Mouse (Mus musculus): ENCODE results near the gene Cenpk.
"Not testable (repeated sequence)": the region's sequence is repeated elsewhere in the genome, so short reads cannot be mapped to it uniquely, and the experiment has no call there.

Cenpk gene

GRCm38 (mm10) chr13:104228384-104229066, at the start of gene Cenpk, which contains the start of gene Ppwd1:
Cenpk (plus strand) TSS chr13:104228611.
Ppwd1 (minus strand) TSS chr13:104228843.
- in situ Hi-C loops (cut with MboI; ENCODE audit: unreplicated experiment in 2 of 2), result no loop called here

DNA sequence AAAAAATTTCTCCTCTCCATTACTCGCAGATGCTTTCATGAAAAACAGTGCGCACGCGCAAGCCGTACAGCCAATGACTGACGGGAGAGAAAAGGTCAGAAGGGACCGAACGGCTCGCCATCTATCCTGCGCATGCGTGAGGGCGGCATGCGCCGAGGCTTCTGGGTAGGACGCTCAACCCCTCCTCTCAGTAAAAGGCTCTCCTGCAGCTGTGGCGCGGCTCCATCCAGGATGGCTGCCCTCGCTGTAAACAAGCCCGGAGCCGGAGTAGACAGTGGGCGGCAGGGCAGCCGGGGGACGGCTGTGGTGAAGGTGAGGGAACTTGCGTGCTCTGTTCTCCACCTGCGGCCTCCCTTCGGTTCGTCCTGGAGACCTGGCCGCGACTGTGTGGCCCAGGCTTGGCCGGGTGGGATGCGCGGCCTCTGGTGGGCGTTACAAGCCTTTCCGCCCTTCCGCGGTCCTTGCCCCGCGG, 49.7 kb upstream of the Cenpk start, which contains the start of gene Trim23:
Gene Trim23 (plus strand): TSS at position 148 of the 472 bp plus-strand sequence.
- in situ Hi-C loops (cut with MboI; ENCODE audit: unreplicated experiment in 2 of 2), result no loop called here

DNA sequence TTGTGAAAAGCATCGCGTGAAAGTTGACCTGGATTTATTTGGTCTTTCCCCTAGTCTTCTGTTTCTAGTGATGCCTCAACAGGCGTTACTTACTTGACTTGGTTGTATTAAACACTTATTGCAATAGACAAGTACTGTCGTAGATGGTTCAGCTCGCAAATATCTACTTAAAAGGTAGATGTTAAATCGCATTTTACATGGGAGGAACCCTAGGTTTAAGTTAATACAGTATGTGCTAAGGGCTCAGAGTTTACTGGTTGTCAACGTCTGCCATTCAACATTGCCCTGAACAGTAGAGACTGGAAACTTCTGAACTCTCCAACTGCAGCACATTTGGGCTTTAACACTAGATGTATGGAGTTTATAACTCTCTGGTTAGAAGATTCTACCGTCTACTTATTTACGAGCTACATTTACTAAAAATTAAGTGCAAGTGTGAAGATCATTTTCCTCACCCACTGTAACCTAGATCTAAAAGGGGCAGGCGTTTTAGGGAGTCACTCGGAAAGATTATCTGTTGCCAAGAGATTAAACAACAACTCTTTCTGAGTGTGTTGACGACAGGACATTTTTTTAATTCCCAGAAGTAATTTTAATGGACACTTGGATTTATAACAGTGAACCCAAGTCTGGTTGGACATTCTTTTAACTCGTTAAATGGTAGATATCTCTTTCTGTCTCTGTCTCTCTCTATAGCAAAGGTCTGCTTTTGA, 49.1 kb upstream of the Cenpk start:
- in situ Hi-C loops (cut with MboI; ENCODE audit: unreplicated experiment in 2 of 2), result no loop called here

DNA sequence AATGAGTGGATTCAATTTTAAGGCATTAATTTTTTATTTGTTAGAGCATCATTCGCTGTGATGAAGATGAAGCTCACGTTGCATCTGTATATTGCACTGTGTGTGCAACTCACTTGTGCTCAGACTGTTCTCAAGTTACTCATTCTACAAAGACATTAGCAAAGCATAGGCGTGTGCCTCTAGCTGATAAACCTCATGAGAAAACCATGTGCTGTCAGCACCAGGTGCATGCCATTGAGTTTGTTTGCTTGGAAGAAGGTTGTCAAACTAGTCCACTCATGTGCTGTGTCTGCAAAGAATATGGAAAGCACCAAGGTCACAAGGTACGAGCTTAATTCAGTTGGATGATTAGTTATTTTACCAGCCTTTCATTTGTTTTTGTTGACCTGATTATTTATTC, 41.1 kb upstream of the Cenpk start:
- in situ Hi-C loops (cut with MboI; ENCODE audit: unreplicated experiment in 2 of 2), result no loop called here

DNA sequence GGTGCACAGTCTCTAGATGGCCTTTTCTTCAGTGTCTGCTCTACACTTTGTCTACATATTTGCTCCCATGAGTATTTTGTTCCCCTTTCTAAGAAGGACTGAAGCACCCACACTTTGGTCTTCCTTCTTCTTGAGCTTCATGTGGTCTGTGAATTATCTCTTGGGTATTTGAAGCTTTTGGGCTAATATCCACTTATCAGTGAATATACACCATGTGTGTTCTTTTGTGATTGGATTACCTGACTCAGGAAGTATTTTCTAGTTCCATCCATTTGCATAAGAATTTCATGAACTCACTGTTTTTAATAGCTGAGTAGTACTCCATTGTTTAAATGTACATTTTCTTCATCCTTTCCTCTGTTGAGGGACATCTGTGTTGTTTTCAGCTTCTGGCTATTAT, 32.5 kb upstream of the Cenpk start:
- in situ Hi-C loops (cut with MboI; ENCODE audit: unreplicated experiment in 2 of 2), result not testable (repeated sequence)

DNA sequence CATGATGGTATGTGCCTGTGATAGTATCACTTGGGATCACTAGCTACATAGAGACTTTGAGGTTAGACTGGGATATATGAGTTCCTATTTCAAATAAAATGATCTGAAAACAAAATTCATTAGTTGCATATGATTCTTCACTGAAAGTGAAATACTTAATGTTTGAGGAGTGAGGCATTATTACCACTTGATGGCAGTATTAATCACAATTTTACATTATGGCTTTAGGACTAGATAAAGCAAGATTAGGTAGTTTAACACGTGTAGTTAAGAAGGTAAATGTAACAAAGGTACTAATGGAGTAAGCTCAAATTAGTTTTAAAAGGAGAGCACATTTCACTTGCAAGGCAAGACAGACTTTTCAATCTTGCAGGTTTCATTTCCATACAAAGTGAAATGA, 24.1 kb upstream of the Cenpk start:
- in situ Hi-C loops (cut with MboI; ENCODE audit: unreplicated experiment in 2 of 2), result no loop called here

DNA sequence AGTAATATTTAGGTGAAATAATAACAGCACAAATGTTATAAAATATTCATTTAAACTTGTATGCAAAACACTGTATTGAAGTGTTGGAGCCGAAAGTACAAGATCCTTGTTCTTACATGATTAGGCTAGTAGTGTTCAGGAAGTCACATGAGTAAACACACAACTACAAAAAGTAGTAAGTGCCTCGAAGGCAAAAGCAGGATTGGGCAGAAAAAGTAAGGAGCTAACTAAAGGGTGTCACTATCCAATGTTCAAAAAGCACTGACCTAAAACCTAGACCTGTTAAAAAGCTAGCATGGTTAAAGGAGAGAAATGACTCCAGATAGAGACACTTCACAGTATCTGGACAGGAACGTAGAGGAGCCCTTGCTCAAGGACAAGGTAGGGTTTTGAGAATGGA, 933 bp upstream of the Cenpk start:
- in situ Hi-C loops (cut with MboI; ENCODE audit: unreplicated experiment in 2 of 2), result no loop called here

DNA sequence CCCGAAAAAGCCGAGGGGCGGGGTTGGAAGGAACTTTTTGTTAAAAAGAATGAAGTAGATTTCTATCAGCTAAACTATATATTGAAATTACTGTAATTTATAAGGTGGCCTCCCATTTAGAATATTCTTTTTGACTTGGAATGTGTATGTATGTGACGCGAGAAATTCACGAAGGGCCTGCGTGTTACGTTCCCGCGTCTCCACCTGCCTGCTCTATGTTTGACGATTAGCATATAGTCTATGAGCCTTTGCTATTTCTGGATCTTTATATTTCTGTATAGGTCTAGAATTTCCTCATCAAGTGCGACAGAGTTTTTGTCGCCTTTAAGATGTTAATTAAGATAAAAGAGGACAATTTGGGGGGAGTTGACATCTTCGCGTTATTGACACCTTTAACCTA, 770 bp downstream of the Cenpk start:
- in situ Hi-C loops (cut with MboI; ENCODE audit: unreplicated experiment in 2 of 2), result no loop called here

DNA sequence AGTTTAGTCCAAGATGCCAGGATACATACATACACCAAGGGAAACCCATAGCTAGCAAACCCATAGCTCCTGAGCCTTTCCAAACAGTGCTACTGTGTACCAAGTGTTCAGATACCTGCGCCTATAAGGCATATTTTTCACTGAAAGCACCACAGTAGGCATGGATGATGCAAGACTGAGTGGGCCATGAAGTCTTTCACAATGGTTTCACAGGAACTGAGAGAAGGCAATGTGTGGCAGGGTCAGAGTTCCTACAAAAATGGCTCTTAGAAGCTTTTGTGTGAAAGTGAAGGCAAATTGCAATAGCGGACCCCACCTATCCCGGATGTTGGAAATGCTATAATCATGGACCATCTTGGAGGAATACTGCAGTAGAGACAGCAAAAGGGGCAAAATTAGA, 30.6 kb downstream of the Cenpk start:
- in situ Hi-C loops (cut with MboI; ENCODE audit: unreplicated experiment in 2 of 2), result loop anchor here in 1 of 2 experiments (25.0 kb wide), 2 partner anchors 1003 to 1128 kb away; no protein-coding TSS in a partner anchor

GRCm38 (mm10) chr13:104285031-104285431, 56.6 kb downstream of the Cenpk start:
- in situ Hi-C loops (cut with MboI; ENCODE audit: unreplicated experiment in 2 of 2), result loop anchor here (5.0 to 10.0 kb wide), 6 partner anchors 322 to 650 kb away; no protein-coding TSS in a partner anchor

GRCm38 (mm10) chr13:104285737-104286311, 57.4 kb downstream of the Cenpk start:
- in situ Hi-C loops (cut with MboI; ENCODE audit: unreplicated experiment in 2 of 2), result loop anchor here (5.0 to 10.0 kb wide), 6 partner anchors 321 to 649 kb away; no protein-coding TSS in a partner anchor

DNA sequence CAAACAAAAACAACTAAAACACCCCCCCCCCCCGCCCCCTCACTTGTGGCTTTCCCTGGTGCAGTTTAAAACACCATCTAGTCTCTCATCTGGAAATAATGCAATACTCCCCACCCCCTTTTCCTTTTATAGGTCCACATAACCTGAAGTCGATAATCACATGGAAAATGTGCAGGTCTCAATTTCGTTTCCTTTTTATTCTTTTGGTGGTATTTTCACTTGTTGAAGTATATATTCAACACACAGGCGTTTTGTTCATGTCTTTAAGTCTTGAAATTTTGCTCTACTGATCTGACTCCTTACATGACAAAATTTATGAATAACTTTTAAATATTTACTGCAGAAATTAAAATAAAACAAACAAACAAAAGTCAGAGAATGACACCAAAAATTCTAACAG, 57.9 kb downstream of the Cenpk start:
- in situ Hi-C loops (cut with MboI; ENCODE audit: unreplicated experiment in 2 of 2), result loop anchor here (5.0 to 10.0 kb wide), 6 partner anchors 321 to 648 kb away; no protein-coding TSS in a partner anchor

- in situ Hi-C loops (cut with MboI; ENCODE audit: unreplicated experiment in 2 of 2), result loop anchor here (5.0 to 10.0 kb wide), 6 partner anchors 320 to 648 kb away; no protein-coding TSS in a partner anchor
Observed at GRCm38 (mm10) chr13:104286897-104287309, 58.5 kb downstream of the Cenpk start.

DNA sequence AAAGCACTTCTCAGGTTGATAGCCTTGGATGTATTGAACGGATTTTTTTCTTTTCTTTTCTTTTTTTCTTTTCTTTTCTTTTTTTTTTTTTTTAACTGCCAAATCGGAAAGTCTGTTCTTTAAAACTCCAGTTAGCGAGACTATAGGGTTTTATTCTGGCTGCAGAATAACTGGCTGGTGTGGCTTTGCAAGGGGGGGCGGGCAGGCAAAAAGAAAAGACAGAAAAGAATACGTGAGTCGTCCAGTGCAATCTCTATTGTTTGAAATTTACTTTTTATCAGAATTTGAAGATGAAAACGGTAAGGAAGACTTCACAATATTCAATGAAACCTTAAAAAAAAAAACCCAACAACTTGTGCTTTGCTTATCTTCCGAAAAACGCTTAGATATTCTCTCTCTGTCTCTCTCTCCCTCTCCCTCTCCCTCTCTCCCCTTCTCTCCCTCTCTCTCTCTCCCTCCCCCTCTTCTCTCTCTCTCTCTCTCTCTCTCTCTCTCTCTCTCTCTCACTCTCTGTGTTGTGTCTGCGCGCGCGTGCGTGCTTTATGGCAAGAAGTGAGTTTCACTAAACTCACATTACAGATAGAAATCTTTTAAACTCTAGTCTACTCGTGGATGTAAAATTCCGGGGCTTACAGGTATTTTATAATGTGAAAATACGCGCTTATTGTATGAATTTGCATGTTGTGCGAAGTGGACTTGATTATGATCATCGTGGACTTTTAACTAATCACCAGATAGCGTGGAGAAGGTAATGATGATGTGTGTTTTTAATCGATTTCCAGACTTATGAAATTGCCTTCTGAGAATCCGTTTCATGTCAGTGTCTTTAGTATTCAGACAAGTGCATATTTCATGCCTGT, 59.2 kb downstream of the Cenpk start, which contains the start of gene Adamts6:
Gene Adamts6 (plus strand): TSS at position 470 of the 860 bp plus-strand sequence.
- in situ Hi-C loops (cut with MboI; ENCODE audit: unreplicated experiment in 2 of 2), result loop anchor here (5.0 to 10.0 kb wide), 6 partner anchors 320 to 647 kb away; no protein-coding TSS in a partner anchor

DNA sequence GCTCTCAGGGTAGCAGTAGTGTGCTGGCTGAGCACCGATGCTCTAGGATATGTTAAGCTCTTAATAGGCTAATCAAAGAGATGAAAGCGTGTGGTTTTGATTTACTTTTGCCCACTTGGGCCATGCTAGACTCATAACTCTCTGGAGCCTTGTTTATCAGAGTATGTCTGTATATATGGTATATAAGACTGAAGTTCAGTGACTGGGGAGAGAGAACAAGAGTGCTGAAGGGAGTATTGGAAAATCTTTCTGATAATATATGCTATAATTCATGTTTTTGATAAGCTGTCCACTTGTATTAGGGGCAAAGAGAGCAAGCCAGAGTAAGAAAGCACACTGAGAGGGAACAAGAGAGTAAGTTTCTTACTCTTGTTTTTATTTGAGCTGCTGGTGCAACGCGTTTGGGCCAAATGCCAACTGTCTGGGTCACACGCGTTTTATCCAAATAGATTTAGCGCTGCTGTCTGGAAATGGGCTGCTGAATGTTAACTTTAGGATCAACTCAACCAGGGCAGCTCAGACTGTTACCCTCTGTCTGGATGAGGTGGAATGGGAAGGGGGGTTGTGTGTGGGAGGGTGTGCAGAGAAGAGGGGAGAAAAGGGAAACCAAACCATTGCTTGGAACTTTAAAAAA, 59.9 kb downstream of the Cenpk start:
- in situ Hi-C loops (cut with MboI; ENCODE audit: unreplicated experiment in 2 of 2), result loop anchor here (5.0 to 10.0 kb wide), 6 partner anchors 319 to 646 kb away; no protein-coding TSS in a partner anchor

GRCm38 (mm10) chr13:104289176-104289575, 60.8 kb downstream of the Cenpk start:
- in situ Hi-C loops (cut with MboI; ENCODE audit: unreplicated experiment in 2 of 2), result loop anchor here (5.0 to 10.0 kb wide), 6 partner anchors 318 to 646 kb away; no protein-coding TSS in a partner anchor

- in situ Hi-C loops (cut with MboI; ENCODE audit: unreplicated experiment in 2 of 2), result no loop called here
Observed at GRCm38 (mm10) chr13:104295472-104295871, 67.1 kb downstream of the Cenpk start.
